Mouse (Mus musculus): ENCODE measurements around the gene Hist1h2bb. TPM values are rescaled to one million over a fixed set of nuclear protein-coding genes. Genes with fewer than 3 reads are reported as not detected.
"Not testable (repeated sequence)": the region's sequence is repeated elsewhere in the genome, so short reads cannot be mapped to it uniquely, and the experiment has no call there.

Hist1h2bb gene
- 2.8 TPM for polyA plus RNA-seq (2012; fragmentation: generic; extraction: Trizol)
- long read RNA-seq, experiment 1: 0 reads
- long read RNA-seq, experiment 2: 0 reads

GRCm38 (mm10) chr13:23746201-23747080 lies at the start of gene Hist1h2bb:
Gene Hist1h2bb (plus strand): TSS chr13:23746734.
- H3K36me3 ChIP-seq (ENCODE audit: control insufficient read depth, insufficient read depth): not testable (repeated sequence)
- peak within 1 kb of the TSS; percentile 76 for H3ac ChIP-seq (ENCODE audit: control insufficient read depth, insufficient read length, low read depth)

GRCm38 (mm10) chr13:23697491-23698299 lies 48.8 kb upstream of the Hist1h2bb start:
- peak overlapping the region; percentile 21 for H3K4me3 ChIP-seq (ENCODE audit: insufficient read depth, poor library complexity, severe bottlenecking)
- H3K79me3 ChIP-seq (ENCODE audit: low read depth): no peaks in the 10 kb centered on the region
- H3K36me3 ChIP-seq (ENCODE audit: control insufficient read depth, insufficient read depth): no peaks in the 10 kb centered on the region
- no peak overlapping the region for H3ac ChIP-seq (ENCODE audit: control insufficient read depth, insufficient read length, low read depth)
- no peaks in the 10 kb centered on the region for H3K27me3 ChIP-seq (ENCODE audit: control insufficient read depth, insufficient read depth, insufficient read length)
- H3K79me2 ChIP-seq (ENCODE audit: control insufficient read depth, insufficient read depth): no peaks in the 10 kb centered on the region
- TF ChIP-seq MYOD1 (IDR thresholded peaks at IDR 0.05; ENCODE audit: control insufficient read depth, insufficient read length, low read depth): no peak

More at GRCm38 (mm10) chr13:23746201-23747080, at the start of gene Hist1h2bb:
- H3K79me3 ChIP-seq (ENCODE audit: low read depth); H3K27me3 ChIP-seq (ENCODE audit: control insufficient read depth, insufficient read depth, insufficient read length); H3K79me2 ChIP-seq (ENCODE audit: control insufficient read depth, insufficient read depth): not testable (repeated sequence)
- H3K4me3 ChIP-seq (ENCODE audit: insufficient read depth, poor library complexity, severe bottlenecking): peak within 1 kb of the TSS; percentile 12

- H3K36me3 ChIP-seq (ENCODE audit: control insufficient read depth, insufficient read depth): no peaks in the 10 kb centered on the region
- no peaks in the 10 kb centered on the region for H3K79me3 ChIP-seq (ENCODE audit: low read depth)
- H3K79me2 ChIP-seq (ENCODE audit: control insufficient read depth, insufficient read depth): no peaks in the 10 kb centered on the region
- H3ac ChIP-seq (ENCODE audit: control insufficient read depth, insufficient read length, low read depth): no peak within 1 kb of the TSS
- peak; percentile 22 for TF ChIP-seq CEBPB (IDR thresholded peaks at IDR 0.05; ENCODE audit: low read depth)
- TF ChIP-seq MAX (IDR thresholded peaks at IDR 0.05): no peak
- no peak for TF ChIP-seq MYOG (IDR thresholded peaks at IDR 0.05; ENCODE audit: control insufficient read depth, extremely low read depth, insufficient read length)
- no peak for TF ChIP-seq CTCF (IDR thresholded peaks at IDR 0.05; ENCODE audit: control insufficient read depth, insufficient read depth, insufficient read length)
- TF ChIP-seq FOSL1 (IDR thresholded peaks at IDR 0.05; ENCODE audit: insufficient read depth, low read length, poor library complexity, severe bottlenecking): no peak
- peak within 1 kb of the TSS; percentile 21 for H3K4me3 ChIP-seq (ENCODE audit: insufficient read depth, poor library complexity, severe bottlenecking)
- H3K27me3 ChIP-seq (ENCODE audit: control insufficient read depth, insufficient read depth, insufficient read length): no peaks in the 10 kb centered on the region
Observed at GRCm38 (mm10) chr13:23698300-23698693, 48.2 kb upstream of the Hist1h2bb start, which contains the start of gene Hist1h4c. Gene Hist1h4c (minus strand): TSS chr13:23698454.

GRCm38 (mm10) chr13:23698996-23699395 lies 47.5 kb upstream of the Hist1h2bb start:
- Histone ChIP-seq H3ac (ENCODE audit: control insufficient read depth, insufficient read length, low read depth) (no peak overlapping the region), H3K79me3 (ENCODE audit: low read depth) (no peaks in the 10 kb centered on the region), H3K4me3 (ENCODE audit: insufficient read depth, poor library complexity, severe bottlenecking) (no peak overlapping the region), H3K36me3 (ENCODE audit: control insufficient read depth, insufficient read depth) (no peaks in the 10 kb centered on the region), H3K79me2 (ENCODE audit: control insufficient read depth, insufficient read depth) (no peaks in the 10 kb centered on the region), H3K27me3 (ENCODE audit: control insufficient read depth, insufficient read depth, insufficient read length) (no peaks in the 10 kb centered on the region)
- TF ChIP-seq CTCF (IDR thresholded peaks at IDR 0.05; ENCODE audit: control insufficient read depth, insufficient read depth, insufficient read length) (no peak), MYOD1 (IDR thresholded peaks at IDR 0.05; ENCODE audit: control insufficient read depth, insufficient read length, low read depth) (no peak), CEBPB (IDR thresholded peaks at IDR 0.05; ENCODE audit: low read depth) (no peak), FOSL1 (IDR thresholded peaks at IDR 0.05; ENCODE audit: insufficient read depth, low read length, poor library complexity, severe bottlenecking) (no peak), MAX (IDR thresholded peaks at IDR 0.05) (no peak)

GRCm38 (mm10) chr13:23699767-23700166 lies 46.8 kb upstream of the Hist1h2bb start:
- Histone ChIP-seq H3ac (ENCODE audit: control insufficient read depth, insufficient read length, low read depth) (no peak overlapping the region), H3K4me3 (ENCODE audit: insufficient read depth, poor library complexity, severe bottlenecking) (no peak overlapping the region), H3K27me3 (ENCODE audit: control insufficient read depth, insufficient read depth, insufficient read length) (no peaks in the 10 kb centered on the region), H3K36me3 (ENCODE audit: control insufficient read depth, insufficient read depth) (no peaks in the 10 kb centered on the region), H3K79me3 (ENCODE audit: low read depth) (no peaks in the 10 kb centered on the region), H3K79me2 (ENCODE audit: control insufficient read depth, insufficient read depth) (no peaks in the 10 kb centered on the region)
- TF ChIP-seq MYOG (IDR thresholded peaks at IDR 0.05; ENCODE audit: control insufficient read depth, extremely low read depth, insufficient read length) (no peak), USF1 (IDR thresholded peaks at IDR 0.05; ENCODE audit: low read depth) (no peak), MAX (IDR thresholded peaks at IDR 0.05) (no peak), FOSL1 (IDR thresholded peaks at IDR 0.05; ENCODE audit: insufficient read depth, low read length, poor library complexity, severe bottlenecking) (no peak), MYOD1 (IDR thresholded peaks at IDR 0.05; ENCODE audit: control insufficient read depth, insufficient read length, low read depth) (no peak), CEBPB (IDR thresholded peaks at IDR 0.05; ENCODE audit: low read depth) (no peak), CTCF (IDR thresholded peaks at IDR 0.05; ENCODE audit: control insufficient read depth, insufficient read depth, insufficient read length) (no peak)
